ENCODE assay signal across 10 mouse cellular contexts in the genomic region with DNA sequence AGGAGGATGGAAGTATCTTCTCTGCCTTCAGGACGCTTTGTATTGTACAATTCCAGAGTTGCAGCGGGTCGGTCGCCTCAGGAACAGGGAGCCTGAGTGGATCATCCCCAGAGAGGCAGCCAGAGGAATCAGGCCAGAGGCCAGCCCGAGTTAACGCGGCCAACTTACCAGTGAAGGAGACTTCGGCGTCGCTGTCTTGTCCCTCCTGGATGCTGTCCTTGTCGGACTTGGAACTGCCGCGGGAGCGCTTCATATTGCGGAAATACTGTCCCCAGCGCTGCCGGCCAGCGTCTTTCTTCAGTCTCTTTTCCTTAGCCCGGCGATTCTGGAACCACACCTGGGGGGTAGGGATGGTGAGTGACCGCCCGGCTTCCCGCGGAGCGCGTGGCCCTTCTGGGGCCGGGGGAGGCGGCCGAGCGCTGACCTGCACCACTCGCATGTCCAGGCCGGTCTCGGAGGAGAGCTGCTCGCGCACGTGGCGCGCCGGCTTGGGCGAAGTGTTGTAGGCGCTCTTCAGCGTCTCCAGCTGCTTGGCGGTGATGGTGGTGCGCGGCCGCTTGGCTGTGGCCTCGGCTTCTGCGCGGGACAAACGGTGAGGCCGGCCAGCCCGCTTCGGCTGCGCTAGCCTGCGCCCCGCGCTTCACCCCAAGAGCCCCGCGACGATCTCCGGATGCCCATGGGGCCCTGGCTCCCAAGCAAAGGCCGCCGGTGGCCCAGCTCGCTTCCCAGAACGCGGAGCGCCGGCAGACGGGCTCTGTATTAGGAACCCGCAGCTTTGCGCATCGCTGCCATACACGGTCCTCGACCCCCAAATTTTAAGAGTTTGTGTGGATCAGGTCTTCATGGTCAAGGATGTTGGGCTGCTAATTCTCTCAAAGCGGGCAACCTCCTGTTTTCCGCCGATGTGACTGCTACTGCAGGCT. TPM values are rescaled to one million over a fixed set of nuclear protein-coding genes. Genes with fewer than 3 reads are reported as not detected.
DNase-seq lines count a peak whose midpoint lies in the region; ATAC-seq lines count a peak whose summit lies in the region.
"Had no signal": no experiment of that assay in that cellular context is flagged by ENCODE, and none has a peak within 500 bp of the region (broad histone marks: within the 10 kb centered on the region; RNA-seq: fewer than 3 reads in every experiment).

No protein-coding gene starts in this region.

- H3K9me3 ChIP-seq in heart, embryonic 16.5 days (replicated peaks; ENCODE audit: control insufficient read depth, low read length): no peaks in the 10 kb centered on the region
- no peaks in the 10 kb centered on the region for H3K9me3 ChIP-seq in hindbrain, embryonic 10.5 days

- H3K4me2 ChIP-seq in heart, embryonic 16.5 days (ENCODE audit: low read depth, low read length): no peak overlapping the region

- no peak overlapping the region for H3K27ac ChIP-seq in heart, embryonic 16.5 days (ENCODE audit: low read length)
- peak overlapping the region; percentile 29; the same call in 1 of the 2 replicates for H3K27ac ChIP-seq in hindbrain, embryonic 10.5 days

- no peaks in the 10 kb centered on the region for H3K36me3 ChIP-seq in heart, embryonic 16.5 days (ENCODE audit: control insufficient read depth, insufficient read depth)
- H3K36me3 ChIP-seq in hindbrain, embryonic 10.5 days: no peaks in the 10 kb centered on the region

- peaks cover 97% of the 10 kb centered on the region for H3K27me3 ChIP-seq in heart, embryonic 16.5 days (ENCODE audit: control insufficient read depth, insufficient read depth, low read length)
- peaks cover 100% of the 10 kb centered on the region for H3K27me3 ChIP-seq in hindbrain, embryonic 10.5 days (ENCODE audit: insufficient read depth, poor library complexity, severe bottlenecking)

- no peak for ATAC-seq in heart, embryonic 16.5 days (replicated peaks; ENCODE audit: extremely low read depth, insufficient read depth, low FRiP score)

- no peak for DNase-seq in heart, adult 9 months (ENCODE audit: low spot score in 2 of 2)
- peak; percentile 21 to 42 for DNase-seq in adrenal gland, postnatal 36 days
- peak; percentile 40 for DNase-seq in hindbrain, embryonic 10.5 days (ENCODE audit: low spot score)
- peak; percentile 52 for DNase-seq in neural tube, embryonic 10.5 days (ENCODE audit: extremely low spot score, low spot score)
- DNase-seq in gastrocnemius, postnatal 14 days: no peak
- DNase-seq in kidney, postnatal 25 days: no peak
- DNase-seq in right cerebral cortex, postnatal 10 days (ENCODE audit: low spot score in 2 of 2): no peak
- DNase-seq: thymus, postnatal 36 days had no signal

- 1% methylated on average over 77 of the region's 77 CpGs for WGBS in heart, embryonic 16.5 days
- under 1% methylated on average over 77 of the region's 77 CpGs for WGBS in hindbrain, embryonic 10.5 days

- intact Hi-C loops in gastrocnemius, postnatal 14 days (cut with DNase I; ENCODE audit: low total_unique reads): no loop called here

- 0 out of 2 replicates have a peak overlapping the region, but pooled peaks have one; percentile 7 for H3K4me3 ChIP-seq in heart, embryonic 16.5 days (ENCODE audit: low read length)
- peak overlapping the region; percentile 39 for H3K4me3 ChIP-seq in hindbrain, embryonic 10.5 days

- no peak overlapping the region for H3K9ac ChIP-seq in heart, embryonic 16.5 days (ENCODE audit: low read length)

- 0 out of 2 replicates have a peak, but pooled peaks cover 3% of the 10 kb centered on the region for H3K4me1 ChIP-seq in heart, embryonic 16.5 days (ENCODE audit: control insufficient read depth, insufficient read depth, low read length)
- H3K4me1 ChIP-seq in hindbrain, embryonic 10.5 days (replicated peaks): peaks cover 50% of the 10 kb centered on the region

RNA-seq across cellular contexts. Expression of a gene that starts 5.9 kb away (rescaled TPM):
- polyA plus RNA-seq in heart, embryonic 16.5 days (2015; fragmentation: Nextera tagmentation; extraction: Ambion mirVana): not detected in 2 replicates
- under 1 TPM in 1 of 2 experiments, not detected in 1; 0.69 TPM for total RNA-seq in adrenal gland, postnatal 36 days (2021)
- polyA plus RNA-seq in hindbrain, embryonic 10.5 days (2016; fragmentation: Nextera tagmentation; extraction: Ambion mirVana): 4.4 and 6.3 TPM in 2 replicates
- not detected for total RNA-seq in gastrocnemius, postnatal 14 days (2021)
- total RNA-seq: heart, postnatal 25 days had no signal

RNA-seq across cellular contexts. Expression of a gene that starts 35.1 kb away (rescaled TPM):
- 11.8 and 13.0 TPM in 2 replicates for polyA plus RNA-seq in heart, embryonic 16.5 days (2015; fragmentation: Nextera tagmentation; extraction: Ambion mirVana)
- total RNA-seq in adrenal gland, postnatal 36 days (2021): 10 to 100 TPM; 20.5 to 21.0 TPM
- 19.1 and 20.4 TPM in 2 replicates for polyA plus RNA-seq in hindbrain, embryonic 10.5 days (2016; fragmentation: Nextera tagmentation; extraction: Ambion mirVana)
- total RNA-seq in gastrocnemius, postnatal 14 days (2021): 1 to 10 TPM; 4.3 to 5.4 TPM

Comparison
In these comparisons a context has a peak if more than half of its experiments do, and no peak if none do; other contexts are left out.
1. DNase-seq: peak in adrenal gland, postnatal 36 days (2 of 2), hindbrain, embryonic 10.5 days (single experiment) and neural tube, embryonic 10.5 days (single experiment); none in heart, adult 9 months (0 of 2), gastrocnemius, postnatal 14 days (single experiment), kidney, postnatal 25 days (0 of 2) and right cerebral cortex, postnatal 10 days (0 of 2).